7 mouse cellular contexts compared by ENCODE assay signal in genomic region chr19:57360341-57361130, GRCm38 (mm10). TPM values are rescaled to one million over a fixed set of nuclear protein-coding genes. Genes with fewer than 3 reads are reported as not detected.
DNase-seq lines count a peak whose midpoint lies in the region; ATAC-seq lines count a peak whose summit lies in the region.

Fam160b1 (plus strand) TSS chr19:57360680.

- intact Hi-C loops in gastrocnemius, postnatal 36 days (cut with DNase I): no loop called here
- intact Hi-C loops in left cerebral cortex, postnatal 36 days (cut with DNase I): no loop called here

- no peaks in the 10 kb centered on the region for H3K9me3 ChIP-seq in intestine, embryonic 16.5 days (ENCODE audit: control insufficient read depth, low read length)
- no peaks in the 10 kb centered on the region for H3K9me3 ChIP-seq in midbrain, embryonic 11.5 days (ENCODE audit: control insufficient read depth, low read length)

- H3K27ac ChIP-seq in intestine, embryonic 16.5 days (ENCODE audit: low read length): peak within 1 kb of the TSS; percentile 98
- H3K27ac ChIP-seq in midbrain, embryonic 11.5 days (ENCODE audit: low read depth, low read length): peak within 1 kb of the TSS; percentile 89

- H3K4me2 ChIP-seq in intestine, embryonic 16.5 days (ENCODE audit: low read depth, low read length): peak within 1 kb of the TSS; percentile 68
- peak within 1 kb of the TSS; percentile 56 for H3K4me2 ChIP-seq in midbrain, embryonic 11.5 days

- H3K36me3 ChIP-seq in intestine, embryonic 16.5 days (ENCODE audit: control insufficient read depth, insufficient read depth, low read length): no peaks in the 10 kb centered on the region
- no peaks in the 10 kb centered on the region for H3K36me3 ChIP-seq in midbrain, embryonic 11.5 days (ENCODE audit: control insufficient read depth, insufficient read depth, low read length)

- H3K4me3 ChIP-seq in intestine, embryonic 16.5 days (ENCODE audit: low read length): peak within 1 kb of the TSS; percentile 96
- peak within 1 kb of the TSS; percentile 78 for H3K4me3 ChIP-seq in midbrain, embryonic 11.5 days (ENCODE audit: low read depth, low read length)

- H3K27me3 ChIP-seq in intestine, embryonic 16.5 days (replicated peaks; ENCODE audit: control insufficient read depth, insufficient read depth, low read length): no peaks in the 10 kb centered on the region
- H3K27me3 ChIP-seq in midbrain, embryonic 11.5 days (ENCODE audit: control insufficient read depth, insufficient read depth, low read length): no peaks in the 10 kb centered on the region

- peaks cover 40% of the 10 kb centered on the region for H3K4me1 ChIP-seq in intestine, embryonic 16.5 days (ENCODE audit: control insufficient read depth, insufficient read depth, low read length)
- H3K4me1 ChIP-seq in midbrain, embryonic 11.5 days (ENCODE audit: control insufficient read depth, insufficient read depth, low read length): peaks cover 29% of the 10 kb centered on the region

- WGBS in intestine, embryonic 16.5 days: 1% methylated on average over 65 of the region's 70 CpGs
- WGBS in midbrain, embryonic 11.5 days: 2% methylated on average over 58 of the region's 70 CpGs

- ATAC-seq in intestine, embryonic 16.5 days: peak; percentile 91
- ATAC-seq in midbrain, embryonic 11.5 days (ENCODE audit: low FRiP score): peak; percentile 94

- DNase-seq in adrenal gland, adult 2 months: peak; percentile 97
- DNase-seq in embryo, embryonic 11.5 days (ENCODE audit: low read depth, low spot score): peak; percentile 91
- peak; percentile 89 to 92 for DNase-seq in gastrocnemius, postnatal 36 days
- peak; percentile 89 to 94 for DNase-seq in left cerebral cortex, postnatal 36 days (ENCODE audit: low spot score in 2 of 2)
- peak; percentile 100 for DNase-seq in midbrain, embryonic 11.5 days (ENCODE audit: low spot score, missing footprints)
- peak; percentile 96 for DNase-seq in skeletal muscle tissue, adult 2 months (ENCODE audit: low read depth, low spot score)

- peak within 1 kb of the TSS; percentile 100 for H3K9ac ChIP-seq in intestine, embryonic 16.5 days (ENCODE audit: low read depth, low read length)
- peak within 1 kb of the TSS; percentile 97 for H3K9ac ChIP-seq in midbrain, embryonic 11.5 days (ENCODE audit: low read length)

RNA-seq across cellular contexts. Expression of gene Fam160b1, which starts in this region (rescaled TPM):
- 10 to 100 TPM; 19.4 to 20.6 TPM for total RNA-seq in adrenal gland, adult 2 months (2021)
- polyA plus RNA-seq in adrenal gland, adult 2 months (2012; rRNA removed): 9.6 and 10.6 TPM in 2 replicates
- total RNA-seq in gastrocnemius, postnatal 36 days (2021): 10 to 100 TPM in 1 of 2 experiments, 1 to 10 TPM in 1; 9.6 to 11.8 TPM
- 9.9 and 11.8 TPM in 2 replicates for polyA plus RNA-seq in intestine, embryonic 16.5 days (2015; fragmentation: Nextera tagmentation; extraction: Ambion mirVana)
- total RNA-seq in left cerebral cortex, postnatal 36 days (2021): 10 to 100 TPM; 23.4 to 24.3 TPM
- polyA plus RNA-seq in midbrain, embryonic 11.5 days (2014; fragmentation: Nextera tagmentation; extraction: Ambion mirVana): 14.1 and 16.5 TPM in 2 replicates

Comparison
In these comparisons a context has a peak if more than half of its experiments do, and no peak if none do; other contexts are left out.
1. Peak in every context shown above with its lines: DNase-seq, ATAC-seq, H3K4me3 ChIP-seq and H3K27ac ChIP-seq.